Mouse (Mus musculus) heart, embryonic 10.5 days (tissue): ENCODE results near the gene Pus7l. TPM values are rescaled to one million over a fixed set of nuclear protein-coding genes. Genes with fewer than 3 reads are reported as not detected.

Source experiments
- DNase-seq: peaks from one replicate; pipeline ENCODE4 v3.0.0-alpha.2; 2017; ENCODE audit warnings: low spot score
- H3K27ac ChIP-seq: fragments of 300-500 bp; sonication (generic); 2 replicates; pipeline ENCODE4 v1.5.1; 2016; ENCODE audit warnings: mild to moderate bottlenecking
- H3K27me3 ChIP-seq: fragments of 300-500 bp; sonication (generic); 2 replicates; pipeline ENCODE4 v1.6.1; 2016; ENCODE audit warnings: mild to moderate bottlenecking; ENCODE audit not compliant: poor library complexity, insufficient read depth, severe bottlenecking
- H3K36me3 ChIP-seq: fragments of 300-500 bp; sonication (generic); 2 replicates; pipeline ENCODE4 v1.6.1; 2016; ENCODE audit warnings: mild to moderate bottlenecking, moderate library complexity
- H3K4me1 ChIP-seq: fragments of 300-500 bp; sonication (generic); 2 replicates; pipeline ENCODE4 v1.6.1; 2016; ENCODE audit warnings: mild to moderate bottlenecking
- H3K4me3 ChIP-seq: fragments of 300-500 bp; sonication (generic); 2 replicates; pipeline ENCODE4 v1.5.1; 2016; ENCODE audit warnings: mild to moderate bottlenecking, moderate library complexity
- H3K9me3 ChIP-seq: fragments of 300-500 bp; sonication (generic); 2 replicates; pipeline ENCODE4 v1.6.1; 2016; ENCODE audit warnings: mild to moderate bottlenecking, moderate library complexity
- WGBS: fragments of 180-500 bp; shearing (Covaris S2); methylation state at CpG from one replicate; pipeline ENCODE4 v1.1.7; 2016; 5-methylcytosine and 5-hydroxymethylcytosine counted together
- polyA plus RNA-seq: library from polyadenylated mRNA; unstranded; fragments of >200 nt; fragmentation: Nextera tagmentation; extraction: Ambion mirVana; gene quantifications from 2 replicates; pipeline ENCODE4 v1.2.1, GENCODE M21; 2016

Gene Pus7l
- polyA plus RNA-seq, 1 experiment from 2014 or later = 8.9 TPM

DNA sequence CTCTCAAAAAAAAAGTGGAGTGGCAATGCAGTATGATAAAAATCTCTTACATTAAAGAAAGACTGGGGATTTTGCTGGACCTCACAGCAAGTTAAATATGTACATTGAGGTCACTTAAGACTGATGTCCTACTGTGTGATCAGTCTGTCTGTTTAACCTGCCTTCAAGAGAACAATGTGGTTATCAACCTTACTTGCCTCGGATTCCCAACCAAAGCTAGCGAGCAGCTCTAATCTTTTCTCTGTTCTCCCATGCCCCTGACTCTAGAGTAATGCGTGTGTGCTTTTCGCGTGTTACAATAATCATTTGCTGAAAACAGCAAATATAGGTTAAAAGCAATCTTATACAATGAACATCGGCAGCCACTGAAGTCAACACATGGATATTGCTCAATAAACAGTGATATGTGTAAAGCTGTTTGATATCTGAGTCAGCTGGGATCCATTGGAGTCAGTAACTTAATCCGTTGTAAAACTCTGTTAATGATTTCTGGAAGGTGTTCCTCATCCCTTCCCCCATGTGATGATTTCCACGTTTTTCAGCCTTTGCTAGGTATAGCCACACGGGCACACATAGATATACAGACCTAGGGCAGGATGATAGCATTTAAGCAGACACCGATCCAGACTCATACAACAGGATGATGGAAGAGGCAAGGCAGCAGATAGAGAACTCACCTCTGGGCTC is 25.3 kb upstream of the Pus7l start:
- 87% methylated on average over 10 of the region's 10 CpGs for WGBS
- Histone ChIP-seq H3K9me3 (no peaks in the 10 kb centered on the region), H3K4me3 (no peak overlapping the region), H3K36me3 (no peaks in the 10 kb centered on the region), H3K27me3 (no peaks in the 10 kb centered on the region), H3K27ac (no peak overlapping the region), H3K4me1 (no peaks in the 10 kb centered on the region)
- no peak for DNase-seq

DNA sequence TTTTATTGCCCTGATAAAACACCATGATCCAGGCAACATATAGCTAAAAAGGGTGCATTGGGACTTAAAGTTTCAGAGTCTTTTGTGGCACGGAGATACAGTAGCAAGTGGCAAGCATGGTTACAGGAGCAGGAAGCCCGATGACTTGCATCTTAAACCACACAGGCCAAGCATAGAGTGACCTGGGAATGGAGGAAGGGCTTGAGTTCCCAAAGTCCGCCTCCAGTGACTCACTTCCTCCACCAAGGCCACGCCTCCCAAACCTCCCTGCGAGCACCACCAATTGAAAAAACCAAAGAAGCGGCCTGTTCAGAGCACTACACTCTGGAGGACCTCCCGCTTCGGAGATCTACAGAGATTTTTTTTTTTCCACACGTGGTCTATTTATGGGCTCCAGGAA is 22.5 kb upstream of the Pus7l start:
- DNase-seq = no peak
- no peaks in the 10 kb centered on the region for H3K36me3 ChIP-seq
- H3K27ac ChIP-seq = no peak overlapping the region
- no peaks in the 10 kb centered on the region for H3K9me3 ChIP-seq
- no peak overlapping the region for H3K4me3 ChIP-seq
- no peaks in the 10 kb centered on the region for H3K27me3 ChIP-seq
- 82% methylated on average over 9 of the region's 9 CpGs for WGBS
- H3K4me1 ChIP-seq = no peaks in the 10 kb centered on the region

DNA sequence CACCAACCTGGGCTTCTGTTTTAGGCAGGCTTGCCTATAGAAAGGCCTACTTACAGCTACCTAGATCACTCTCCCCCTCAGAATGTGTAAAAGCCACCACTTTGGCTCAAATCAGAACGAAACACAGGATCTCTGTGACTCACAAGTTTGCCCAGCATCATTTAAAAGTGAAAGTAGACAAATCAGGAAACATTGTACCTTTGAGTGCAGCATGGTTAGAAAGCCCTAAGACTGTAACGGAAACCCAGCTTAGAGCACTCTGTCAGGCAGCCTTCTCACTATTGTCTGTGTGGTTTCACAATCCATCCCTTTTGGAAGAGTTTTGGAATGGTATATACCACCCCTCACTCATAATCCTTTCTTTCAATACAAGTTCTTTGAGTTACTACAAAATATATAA is 21.6 kb upstream of the Pus7l start:
- Histone ChIP-seq H3K27me3 (no peaks in the 10 kb centered on the region), H3K4me3 (no peak overlapping the region), H3K9me3 (no peaks in the 10 kb centered on the region), H3K27ac (no peak overlapping the region), H3K36me3 (no peaks in the 10 kb centered on the region), H3K4me1 (no peaks in the 10 kb centered on the region)
- 84% methylated on average over 2 of the region's 2 CpGs for WGBS
- DNase-seq = no peak

DNA sequence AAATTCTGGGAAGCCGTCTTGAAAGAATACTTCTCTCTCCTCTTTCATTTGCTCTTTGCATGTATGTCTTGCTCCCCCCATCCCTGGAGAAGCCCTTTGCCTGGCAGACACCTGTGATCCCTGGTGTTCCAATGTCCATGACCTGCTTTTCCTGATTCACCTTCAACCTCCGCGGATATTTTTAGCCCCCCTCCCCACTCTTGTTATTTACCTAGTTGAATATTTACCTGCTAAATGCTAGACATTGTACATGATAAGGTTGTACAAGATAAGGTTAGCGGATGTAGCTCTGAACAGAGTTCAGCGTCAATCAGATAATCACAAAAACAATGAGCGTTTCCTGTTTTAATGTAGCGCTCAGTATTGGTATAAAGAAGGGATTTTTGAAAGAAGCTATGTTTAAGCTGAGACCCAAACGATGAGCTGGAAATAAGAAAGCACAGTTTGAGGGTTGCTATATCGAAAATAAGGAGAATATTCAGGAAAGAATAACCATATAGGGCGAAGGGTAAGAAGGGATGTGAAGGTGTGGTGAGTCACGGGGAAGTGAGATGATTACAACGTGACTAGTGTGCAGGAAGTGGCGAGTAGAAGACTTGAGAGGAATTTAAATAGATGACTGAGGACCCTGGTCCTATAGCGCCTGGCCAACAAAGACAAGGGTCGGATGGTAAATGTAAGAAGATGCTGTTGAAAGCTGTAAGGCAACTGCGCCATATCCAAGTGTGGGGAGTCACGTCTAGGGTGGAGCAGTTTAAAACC is 15.7 kb upstream of the Pus7l start:
- DNase-seq = no peak
- H3K27me3 ChIP-seq = no peaks in the 10 kb centered on the region
- no peak overlapping the region for H3K4me3 ChIP-seq
- 73% methylated on average over 17 of the region's 17 CpGs for WGBS
- no peaks in the 10 kb centered on the region for H3K4me1 ChIP-seq
- H3K36me3 ChIP-seq = no peaks in the 10 kb centered on the region
- no peaks in the 10 kb centered on the region for H3K9me3 ChIP-seq
- H3K27ac ChIP-seq = no peak overlapping the region

DNA sequence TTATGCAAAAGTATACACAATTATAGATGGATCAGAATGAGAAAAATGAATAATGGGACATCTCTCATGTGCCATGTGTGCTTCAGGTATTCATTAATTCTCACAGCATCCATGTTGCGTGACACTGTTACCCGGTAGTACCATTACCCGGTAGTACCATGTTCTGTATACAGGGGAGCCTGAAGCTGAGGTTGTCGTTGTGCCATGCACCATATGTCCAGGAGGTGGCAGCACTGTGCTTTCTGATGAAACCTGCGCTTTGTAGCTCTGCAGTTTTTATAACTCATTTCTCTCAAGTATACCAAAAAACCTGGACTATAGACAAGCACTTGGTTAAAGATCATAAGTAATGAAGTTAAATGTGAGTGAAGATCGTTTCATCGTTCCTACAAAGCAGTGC is 14.1 kb upstream of the Pus7l start:
- no peak overlapping the region for H3K4me3 ChIP-seq
- no peaks in the 10 kb centered on the region for H3K9me3 ChIP-seq
- 27% methylated on average over 7 of the region's 7 CpGs for WGBS
- no peaks in the 10 kb centered on the region for H3K4me1 ChIP-seq
- no peak overlapping the region for H3K27ac ChIP-seq
- no peaks in the 10 kb centered on the region for H3K36me3 ChIP-seq
- no peaks in the 10 kb centered on the region for H3K27me3 ChIP-seq
- DNase-seq = peak; percentile 80

DNA sequence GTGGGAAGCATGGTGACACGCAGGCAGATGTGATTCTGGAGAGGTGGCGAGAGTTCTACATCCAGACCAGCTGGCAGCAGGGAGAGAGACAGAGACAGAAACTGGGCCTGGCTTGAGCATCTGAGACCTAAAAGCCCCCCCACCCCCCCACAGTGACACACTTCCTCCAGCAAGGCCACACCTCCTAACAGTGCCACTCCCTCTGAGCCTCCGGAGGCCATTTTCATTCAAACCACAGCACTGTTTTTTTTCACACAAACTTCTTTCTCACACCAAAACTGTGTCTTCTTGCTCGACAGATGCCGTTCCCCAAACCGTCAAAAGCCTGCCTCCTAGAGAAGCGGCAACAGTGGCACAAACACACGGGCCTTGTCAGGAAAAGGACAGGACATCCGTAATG is 10.2 kb upstream of the Pus7l start:
- DNase-seq = no peak
- no peaks in the 10 kb centered on the region for H3K27me3 ChIP-seq
- H3K9me3 ChIP-seq = peaks cover 2% of the 10 kb centered on the region; the same call in 1 of the 2 replicates
- WGBS = 87% methylated on average over 9 of the region's 9 CpGs
- no peaks in the 10 kb centered on the region for H3K4me1 ChIP-seq
- H3K36me3 ChIP-seq = no peaks in the 10 kb centered on the region
- no peak overlapping the region for H3K27ac ChIP-seq
- no peak overlapping the region for H3K4me3 ChIP-seq

DNA sequence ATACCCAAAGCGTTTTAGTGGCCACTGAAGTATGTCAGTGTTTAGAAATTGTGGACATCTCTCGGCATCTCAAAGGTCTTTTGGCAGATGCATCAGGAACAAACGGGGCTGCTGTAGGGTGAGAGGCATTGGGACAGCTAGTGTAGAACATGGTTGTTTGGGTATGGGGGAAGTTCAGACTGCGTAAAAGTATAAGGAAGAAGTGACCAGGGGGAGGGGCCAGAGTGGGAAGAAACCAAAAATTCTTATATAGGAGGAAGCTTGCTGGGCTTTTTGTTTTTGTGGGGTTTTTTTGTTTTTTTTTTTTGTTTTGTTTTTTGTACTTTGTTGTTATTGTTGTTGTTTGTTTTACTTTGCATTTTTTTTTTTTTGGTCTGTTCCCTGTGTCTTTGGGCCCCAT is 1.5 kb upstream of the Pus7l start:
- no peak overlapping the region for H3K4me3 ChIP-seq
- H3K27me3 ChIP-seq = no peaks in the 10 kb centered on the region
- no peaks in the 10 kb centered on the region for H3K36me3 ChIP-seq
- H3K27ac ChIP-seq = no peak overlapping the region
- H3K9me3 ChIP-seq = no peaks in the 10 kb centered on the region
- H3K4me1 ChIP-seq = peaks cover 4% of the 10 kb centered on the region
- 75% methylated on average over 4 of the region's 4 CpGs for WGBS
- DNase-seq = no peak

DNA sequence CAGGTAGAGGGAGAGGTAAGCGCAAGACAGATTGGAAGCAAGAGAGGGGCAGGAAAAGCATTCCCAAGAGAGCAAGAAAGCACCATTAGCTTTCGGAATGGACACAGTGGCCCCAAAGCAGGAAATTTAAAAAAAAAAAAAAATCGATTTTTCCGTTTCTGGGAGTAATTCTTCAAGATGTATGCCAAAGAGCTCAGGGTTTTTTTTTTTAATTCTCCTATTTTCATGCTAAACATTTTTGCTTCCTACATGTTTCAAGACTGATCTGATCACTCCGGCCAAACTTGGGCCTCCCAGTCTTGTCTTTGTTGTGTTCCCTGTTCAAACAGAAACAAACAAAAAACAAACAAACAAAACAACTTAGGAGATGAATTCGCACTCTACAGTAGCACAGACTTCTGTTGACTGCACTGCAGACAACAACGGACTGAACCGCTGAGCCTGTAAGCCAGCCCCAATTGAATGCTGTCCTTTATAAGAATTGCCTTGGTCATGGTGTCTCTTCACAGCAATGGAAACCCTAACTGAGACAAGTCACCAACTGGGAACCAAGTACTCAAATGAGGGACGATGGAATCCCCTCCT is 797 bp upstream of the Pus7l start:
- no peak for DNase-seq
- Histone ChIP-seq H3K4me3 (peak overlapping the region; percentile 72), H3K36me3 (no peaks in the 10 kb centered on the region), H3K4me1 (peaks cover 4% of the 10 kb centered on the region), H3K27me3 (no peaks in the 10 kb centered on the region), H3K9me3 (no peaks in the 10 kb centered on the region), H3K27ac (peak overlapping the region; percentile 92)
- 41% methylated on average over 9 of the region's 9 CpGs for WGBS

DNA sequence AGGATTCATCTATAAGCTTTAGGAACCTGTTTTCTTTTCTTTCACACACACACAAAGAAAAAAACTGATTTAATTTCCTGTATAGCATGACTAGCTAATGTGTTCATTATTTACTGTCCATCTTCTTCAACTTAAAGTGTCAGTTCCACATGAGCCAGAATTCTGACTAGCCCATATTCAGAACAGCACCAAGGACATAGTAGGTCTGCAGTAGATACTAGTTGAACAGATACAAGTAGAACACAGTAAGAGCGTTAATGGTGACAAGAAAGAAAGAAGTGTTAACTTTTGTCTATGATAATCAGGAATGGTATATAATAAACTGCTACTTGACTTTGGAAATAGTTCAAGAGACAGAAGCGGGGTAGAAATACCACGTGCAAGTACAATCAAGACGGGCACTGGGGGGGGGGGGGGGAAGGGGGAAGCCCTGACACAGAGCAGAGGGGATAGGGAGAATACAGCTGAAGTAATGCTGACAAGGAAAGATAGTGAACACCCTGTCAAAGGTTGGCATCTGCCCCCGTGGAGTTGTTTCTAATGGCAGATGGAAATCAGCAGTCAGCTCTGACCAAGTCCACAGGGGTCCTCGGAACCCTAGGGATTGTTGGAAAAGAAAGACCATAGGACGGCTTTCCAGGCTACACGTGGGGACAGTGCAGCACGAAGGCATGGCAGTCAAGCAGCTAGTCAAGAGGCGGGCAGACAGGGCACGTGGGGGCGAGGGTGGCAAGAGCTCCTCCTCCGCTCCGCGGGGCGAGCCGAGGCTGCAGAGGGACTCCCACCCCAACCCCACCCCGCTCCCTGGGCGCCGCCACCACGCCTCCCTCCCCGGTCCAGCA is 559 bp downstream of the Pus7l start:
- WGBS = 9% methylated on average over 22 of the region's 22 CpGs
- Histone ChIP-seq H3K4me1 (peaks cover 4% of the 10 kb centered on the region), H3K4me3 (peak overlapping the region; percentile 72), H3K9me3 (no peaks in the 10 kb centered on the region), H3K27ac (peak overlapping the region; percentile 92), H3K27me3 (no peaks in the 10 kb centered on the region), H3K36me3 (no peaks in the 10 kb centered on the region)
- no peak for DNase-seq

DNA sequence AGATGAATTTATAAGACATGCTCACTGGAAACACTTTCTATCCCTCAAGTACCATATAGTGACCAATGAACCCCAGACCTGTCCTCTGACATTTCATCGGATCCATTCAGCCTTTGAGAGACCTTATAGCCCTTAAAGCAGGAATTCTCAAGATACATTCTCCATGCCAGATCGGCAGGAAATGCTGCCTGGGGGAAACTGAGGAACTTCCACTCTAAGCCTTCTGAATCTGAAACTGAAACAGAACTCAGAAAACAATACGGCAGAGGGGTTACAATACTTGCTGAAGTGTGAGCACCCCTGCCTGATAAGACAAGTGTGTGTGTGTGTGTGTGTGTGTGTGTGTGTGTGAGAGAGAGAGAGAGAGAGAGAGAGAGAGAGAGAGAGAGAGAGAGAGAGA is 4.1 kb downstream of the Pus7l start:
- no peaks in the 10 kb centered on the region for H3K27me3 ChIP-seq
- H3K4me1 ChIP-seq = peaks cover 4% of the 10 kb centered on the region
- H3K9me3 ChIP-seq = no peaks in the 10 kb centered on the region
- no peaks in the 10 kb centered on the region for H3K36me3 ChIP-seq
- no peak overlapping the region for H3K4me3 ChIP-seq
- 82% methylated on average over 3 of the region's 3 CpGs for WGBS
- no peak for DNase-seq
- H3K27ac ChIP-seq = no peak overlapping the region

DNA sequence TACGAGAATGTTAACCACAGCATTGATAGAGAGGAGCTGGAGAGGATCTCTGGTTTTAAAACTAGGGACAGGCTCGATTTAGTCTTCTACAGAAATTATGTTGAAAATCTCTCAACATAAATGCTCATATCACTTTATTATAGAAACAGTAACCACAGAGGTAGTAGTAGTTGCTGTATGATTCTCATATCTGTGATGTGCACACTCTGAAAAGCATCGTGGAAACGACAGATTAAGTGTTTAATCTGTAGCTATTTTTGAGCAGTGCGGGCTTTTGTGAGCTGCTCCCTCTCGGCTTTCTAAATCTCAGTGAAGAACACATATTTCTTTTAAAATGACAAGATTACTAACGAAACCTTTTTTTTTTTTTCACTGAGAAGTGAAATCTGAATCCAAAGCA is 7.8 kb downstream of the Pus7l start:
- H3K27ac ChIP-seq = no peak overlapping the region
- H3K4me3 ChIP-seq = no peak overlapping the region
- no peaks in the 10 kb centered on the region for H3K9me3 ChIP-seq
- no peaks in the 10 kb centered on the region for H3K27me3 ChIP-seq
- H3K4me1 ChIP-seq = no peaks in the 10 kb centered on the region
- H3K36me3 ChIP-seq = peaks cover 9% of the 10 kb centered on the region
- WGBS = 85% methylated on average over 7 of the region's 7 CpGs
- DNase-seq = no peak

DNA sequence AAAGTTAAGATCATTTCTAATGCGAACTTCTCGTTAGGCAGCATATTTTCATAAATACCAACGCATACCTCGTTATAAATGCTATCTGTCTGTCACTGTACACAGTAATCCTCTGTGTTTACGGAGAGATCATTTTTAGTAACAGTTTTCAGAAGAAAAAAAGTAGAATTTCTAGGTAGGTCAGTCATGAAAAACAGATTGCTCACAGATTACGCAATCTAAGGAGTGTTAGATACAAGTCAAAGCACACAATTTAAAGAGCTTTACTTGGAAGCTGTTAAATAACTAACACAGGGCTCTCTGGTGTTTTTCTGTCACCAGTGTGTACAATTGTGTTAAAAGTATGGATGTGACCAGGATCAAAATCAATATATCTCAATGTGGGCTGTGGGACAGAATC is 10.4 kb downstream of the Pus7l start:
- DNase-seq = no peak
- Histone ChIP-seq H3K9me3 (no peaks in the 10 kb centered on the region), H3K4me3 (no peak overlapping the region), H3K36me3 (peaks cover 24% of the 10 kb centered on the region), H3K27me3 (no peaks in the 10 kb centered on the region), H3K4me1 (no peaks in the 10 kb centered on the region), H3K27ac (no peak overlapping the region)
- 88% methylated on average over 6 of the region's 6 CpGs for WGBS

DNA sequence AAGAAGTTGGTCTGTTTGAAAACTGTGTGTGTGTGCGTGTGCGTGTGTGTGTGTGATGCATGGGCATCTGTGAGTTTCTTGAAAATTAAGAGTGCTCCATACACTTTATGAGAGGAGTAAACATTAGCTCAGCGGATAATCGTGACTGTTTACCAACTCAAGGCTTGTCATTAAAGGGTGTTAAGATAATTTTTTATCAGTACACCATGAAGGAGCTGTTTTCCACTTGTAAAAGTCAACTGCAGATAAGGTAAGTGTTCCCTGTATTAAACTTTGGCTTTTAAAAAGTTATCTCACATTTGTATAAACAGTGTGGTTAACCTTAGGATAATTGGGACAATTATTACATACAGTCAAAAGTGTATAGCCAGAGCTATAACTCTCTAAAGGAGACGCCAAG is 11.0 kb downstream of the Pus7l start:
- Histone ChIP-seq H3K36me3 (peaks cover 29% of the 10 kb centered on the region), H3K4me3 (no peak overlapping the region), H3K9me3 (no peaks in the 10 kb centered on the region), H3K4me1 (no peaks in the 10 kb centered on the region), H3K27me3 (no peaks in the 10 kb centered on the region), H3K27ac (no peak overlapping the region)
- WGBS = 74% methylated on average over 5 of the region's 5 CpGs
- no peak for DNase-seq
